Comparison of ENCODE assay signal across 23 mouse cellular contexts in genomic region chr10:87885326-87886040, GRCm38 (mm10). TPM values are rescaled to one million over a fixed set of nuclear protein-coding genes. Genes with fewer than 3 reads are reported as not detected.
A peak's percentile ranks its signal among the peaks of the same experiment; 100 is the strongest.
DNase-seq lines count a peak whose midpoint lies in the region; ATAC-seq and TF ChIP-seq lines count a peak whose summit lies in the region.
"Had no signal": no experiment of that assay in that cellular context is flagged by ENCODE, and none has a peak within 500 bp of the region (broad histone marks: within the 10 kb centered on the region; RNA-seq: fewer than 3 reads in every experiment).

No protein-coding gene starts in this region.

- no peak overlapping the region for H3K4me2 ChIP-seq in liver, postnatal 0 days (ENCODE audit: low read depth, low read length)
- no peak overlapping the region for H3K4me2 ChIP-seq in liver, embryonic 12.5 days
- H3K4me2 ChIP-seq: embryonic facial prominence, embryonic 13.5 days; embryonic facial prominence, embryonic 15.5 days; forebrain, embryonic 12.5 days had no signal

- H3K27me3 ChIP-seq in kidney, adult 2 months (replicated peaks; ENCODE audit: control insufficient read depth, insufficient read depth, low read length): 0 out of 2 replicates have a peak, but pooled peaks cover 1% of the 10 kb centered on the region
- H3K27me3 ChIP-seq in liver, postnatal 0 days (ENCODE audit: insufficient read depth, low read length): no peaks in the 10 kb centered on the region
- H3K27me3 ChIP-seq in liver, embryonic 12.5 days (replicated peaks): no peaks in the 10 kb centered on the region
- H3K27me3 ChIP-seq: embryonic facial prominence, embryonic 13.5 days; embryonic facial prominence, embryonic 15.5 days; forebrain, embryonic 12.5 days had no signal

- no peak overlapping the region for H3K4me3 ChIP-seq in kidney, adult 2 months (ENCODE audit: insufficient read depth, low read depth, low read length)
- H3K4me3 ChIP-seq in liver, postnatal 0 days (ENCODE audit: low read depth, low read length): no peak overlapping the region
- no peak overlapping the region for H3K4me3 ChIP-seq in liver, embryonic 12.5 days
- H3K4me3 ChIP-seq: embryonic facial prominence, embryonic 13.5 days; embryonic facial prominence, embryonic 15.5 days; erythroblast, embryonic 14.5 days; forebrain, embryonic 10.5 days; forebrain, embryonic 12.5 days had no signal

- TF ChIP-seq POLR2A in kidney, adult 2 months (IDR thresholded peaks at IDR 0.05; ENCODE audit: low read depth, low read length): no peak

- no peak for TF ChIP-seq CTCF in kidney, adult 2 months (conservative IDR thresholded peaks at IDR 0.05; ENCODE audit: insufficient read depth, insufficient read length, low read depth, low read length)
- no peak for TF ChIP-seq CTCF in liver, postnatal 0 days (IDR thresholded peaks at IDR 0.05; ENCODE audit: low read depth)

- no peak overlapping the region for H3K9ac ChIP-seq in liver, postnatal 0 days (replicated peaks)
- no peak overlapping the region for H3K9ac ChIP-seq in liver, embryonic 12.5 days
- H3K9ac ChIP-seq: embryonic facial prominence, embryonic 13.5 days; embryonic facial prominence, embryonic 15.5 days; forebrain, embryonic 12.5 days had no signal

- no peaks in the 10 kb centered on the region for H3K36me3 ChIP-seq in kidney, adult 2 months (ENCODE audit: control insufficient read depth, insufficient read depth, low read length)
- H3K36me3 ChIP-seq in liver, postnatal 0 days (replicated peaks; ENCODE audit: insufficient read depth, low read length): no peaks in the 10 kb centered on the region
- H3K36me3 ChIP-seq in liver, embryonic 12.5 days: no peaks in the 10 kb centered on the region
- H3K36me3 ChIP-seq: embryonic facial prominence, embryonic 13.5 days; embryonic facial prominence, embryonic 15.5 days; forebrain, embryonic 10.5 days; forebrain, embryonic 12.5 days had no signal

- WGBS in kidney, adult 2 months: 71% methylated on average over 2 of the region's 2 CpGs
- 60% methylated on average over 2 of the region's 2 CpGs for WGBS in liver, postnatal 0 days (ENCODE audit: insufficient replicate concordance)
- WGBS in liver, embryonic 12.5 days (ENCODE audit: insufficient replicate concordance): 62% methylated on average over 2 of the region's 2 CpGs

- no peaks in the 10 kb centered on the region for H3K9me3 ChIP-seq in liver, postnatal 0 days (ENCODE audit: low read length)
- no peaks in the 10 kb centered on the region for H3K9me3 ChIP-seq in liver, embryonic 12.5 days (replicated peaks)
- H3K9me3 ChIP-seq: embryonic facial prominence, embryonic 13.5 days; embryonic facial prominence, embryonic 15.5 days; forebrain, embryonic 10.5 days; forebrain, embryonic 12.5 days had no signal

- no peak overlapping the region for H3K27ac ChIP-seq in kidney, adult 2 months (ENCODE audit: insufficient read depth, low read depth, low read length)
- no peak overlapping the region for H3K27ac ChIP-seq in liver, postnatal 0 days (ENCODE audit: low read depth)
- no peak overlapping the region for H3K27ac ChIP-seq in liver, embryonic 12.5 days
- H3K27ac ChIP-seq: embryonic facial prominence, embryonic 13.5 days; embryonic facial prominence, embryonic 15.5 days; forebrain, embryonic 10.5 days; forebrain, embryonic 12.5 days had no signal

- ATAC-seq in liver, postnatal 0 days: peak; percentile 59
- ATAC-seq in liver, embryonic 12.5 days: no peak
- ATAC-seq: forebrain, embryonic 14.5 days; forebrain, embryonic 16.5 days had no signal

- no peaks in the 10 kb centered on the region; the same call in 1 of the 2 replicates for H3K4me1 ChIP-seq in kidney, adult 2 months (ENCODE audit: control insufficient read depth, insufficient read depth, low read length)
- H3K4me1 ChIP-seq in liver, postnatal 0 days (ENCODE audit: insufficient read depth): peaks cover 2% of the 10 kb centered on the region; the same call in 1 of the 2 replicates
- no peaks in the 10 kb centered on the region for H3K4me1 ChIP-seq in liver, embryonic 12.5 days
- H3K4me1 ChIP-seq: embryonic facial prominence, embryonic 13.5 days; embryonic facial prominence, embryonic 15.5 days; forebrain, embryonic 10.5 days; forebrain, embryonic 12.5 days had no signal

- DNase-seq in cerebellum, postnatal 10 days: peak; percentile 11 to 20
- DNase-seq in cerebellum, adult 11-12 months: no peak
- peak; percentile 36 for DNase-seq in kidney, adult 2 months
- DNase-seq in kidney, adult 18-20 months: no peak
- no peak for DNase-seq in liver, postnatal 0 days
- peak; percentile 28 for DNase-seq in 3T3-L1 (ENCODE audit: low read depth, low spot score)
- DNase-seq: adrenal gland, adult 2 months; adrenal gland, postnatal 10 days; adrenal gland, postnatal 25 days; cerebellum, adult 11 months; cerebellum, adult 2 months; cerebellum, adult 9-10 months; cerebellum, postnatal 14 days; cerebellum, postnatal 36 days; embryo, embryonic 11 days had no signal

- no peak for TF ChIP-seq EP300 in liver, postnatal 0 days (IDR thresholded peaks at IDR 0.05; ENCODE audit: low read depth)

RNA-seq across cellular contexts. Expression of gene Igf1, which starts 27.4 kb away (rescaled TPM):
- 28.9 and 29.7 TPM in 2 replicates for polyA plus RNA-seq in kidney, adult 2 months (2012; rRNA removed)
- 34.1 and 42.3 TPM in 2 replicates for polyA plus RNA-seq in liver, postnatal 0 days (2015; fragmentation: Nextera tagmentation; extraction: Ambion mirVana)
- 11.2 and 11.5 TPM in 2 replicates for polyA plus RNA-seq in liver, embryonic 12.5 days (2016; fragmentation: Nextera tagmentation; extraction: Ambion mirVana)

Comparison
In these comparisons a context has a peak if more than half of its experiments do, and no peak if none do; other contexts are left out.
1. DNase-seq: peak in cerebellum, postnatal 10 days (2 of 2), kidney, adult 2 months (single experiment) and 3T3-L1 (single experiment); none in cerebellum, adult 11-12 months (single experiment), kidney, adult 18-20 months (single experiment) and liver, postnatal 0 days (single experiment).